Mouse (Mus musculus) limb, embryonic 13.5 days (tissue): ENCODE measurements around the gene Mtss1l. TPM values are rescaled to one million over a fixed set of nuclear protein-coding genes. Genes with fewer than 3 reads are reported as not detected.
A peak's percentile ranks its signal among the peaks of the same experiment; 100 is the strongest.

Source experiments
- ATAC-seq: fragments of 200-750 bp; cut with Nextera tagmentation; 2 replicates; pipeline ENCODE4 v1.8.0; 2017; ENCODE audit warnings: low read depth, moderate number of reproducible peaks, moderate TSS enrichment; ENCODE audit not compliant: low FRiP score
- H3K27ac ChIP-seq: fragments of 300-500 bp; sonication (generic); 2 replicates; pipeline ENCODE4 v1.5.1; 2015; ENCODE audit warnings: inconsistent platforms, mild to moderate bottlenecking, moderate library complexity
- H3K27me3 ChIP-seq: fragments of 300-500 bp; sonication (generic); 2 replicates; pipeline ENCODE4 v1.6.1; 2015; ENCODE audit warnings: mild to moderate bottlenecking, inconsistent platforms
- H3K36me3 ChIP-seq: fragments of 300-500 bp; sonication (generic); 2 replicates; pipeline ENCODE4 v1.6.1; 2015; ENCODE audit warnings: inconsistent platforms, mild to moderate bottlenecking, moderate library complexity
- H3K4me1 ChIP-seq: fragments of 300-500 bp; sonication (generic); 2 replicates; pipeline ENCODE4 v1.6.1; 2015; ENCODE audit warnings: inconsistent platforms
- H3K4me2 ChIP-seq: fragments of 300-500 bp; sonication (generic); replicated peaks from 2 replicates; pipeline ENCODE4 v1.6.1; 2015; ENCODE audit warnings: inconsistent platforms, mild to moderate bottlenecking, moderate library complexity
- H3K4me3 ChIP-seq: fragments of 300-500 bp; sonication (generic); 2 replicates; pipeline ENCODE4 v1.5.1; 2015; ENCODE audit warnings: moderate library complexity, mild to moderate bottlenecking, inconsistent platforms
- H3K9ac ChIP-seq: fragments of 300-500 bp; sonication (generic); 2 replicates; pipeline ENCODE4 v1.6.1; 2015; ENCODE audit warnings: mild to moderate bottlenecking, inconsistent platforms
- H3K9me3 ChIP-seq: fragments of 300-500 bp; sonication (generic); 2 replicates; pipeline ENCODE4 v1.6.1; 2016; ENCODE audit warnings: inconsistent platforms
- WGBS: fragments of 180-500 bp; shearing (Covaris S2); methylation state at CpG from one replicate; pipeline ENCODE4 v1.1.7; 2015; 5-methylcytosine and 5-hydroxymethylcytosine counted together
- polyA plus RNA-seq: library from polyadenylated mRNA; unstranded; fragments of >200 nt; fragmentation: Nextera tagmentation; extraction: Ambion mirVana; gene quantifications from 2 replicates; pipeline ENCODE4 v1.2.1, GENCODE M21; 2015

Gene Mtss1l
- polyA plus RNA-seq, 1 experiment from 2014 or later: 10.4 TPM

DNA sequence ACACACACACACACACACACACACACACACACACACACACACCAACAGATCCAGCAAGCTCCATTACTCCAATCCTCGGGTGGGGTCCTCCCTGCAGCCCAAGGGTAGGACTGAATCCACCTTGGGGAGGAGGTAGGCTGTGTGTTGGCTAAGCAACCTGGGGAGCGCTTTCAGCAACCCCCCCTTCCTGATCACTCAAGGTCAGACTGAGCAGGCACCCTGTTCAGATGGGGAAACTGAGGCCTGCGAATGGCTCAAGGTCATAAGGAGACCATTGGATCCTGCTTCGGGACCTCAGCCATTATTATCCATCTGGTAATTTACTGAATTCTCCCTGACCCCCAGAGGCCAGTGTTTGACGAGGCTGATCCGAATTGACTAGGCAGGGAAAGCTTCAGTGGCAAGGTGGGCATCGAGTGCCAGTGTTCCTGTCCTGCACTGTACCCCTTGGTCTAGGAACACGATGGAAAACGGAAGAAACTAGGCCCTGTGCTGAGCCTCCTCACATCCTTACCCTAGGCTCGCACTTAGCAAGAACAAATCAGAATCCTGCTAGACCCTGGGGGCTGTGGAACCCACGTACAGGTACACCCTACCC lies 1.2 kb downstream of the Mtss1l start:
- peaks cover 86% of the 10 kb centered on the region for H3K4me1 ChIP-seq
- no peak for ATAC-seq
- no peaks in the 10 kb centered on the region for H3K27me3 ChIP-seq
- H3K36me3 ChIP-seq: peaks cover 31% of the 10 kb centered on the region
- WGBS: 42% methylated on average over 11 of the region's 11 CpGs
- H3K9me3 ChIP-seq: no peaks in the 10 kb centered on the region
- peak overlapping the region; percentile 76 for H3K4me3 ChIP-seq
- peak overlapping the region; percentile 92 for H3K4me2 ChIP-seq
- peak overlapping the region; percentile 39; the same call in 1 of the 2 replicates for H3K27ac ChIP-seq
- H3K9ac ChIP-seq: peak overlapping the region; percentile 95

DNA sequence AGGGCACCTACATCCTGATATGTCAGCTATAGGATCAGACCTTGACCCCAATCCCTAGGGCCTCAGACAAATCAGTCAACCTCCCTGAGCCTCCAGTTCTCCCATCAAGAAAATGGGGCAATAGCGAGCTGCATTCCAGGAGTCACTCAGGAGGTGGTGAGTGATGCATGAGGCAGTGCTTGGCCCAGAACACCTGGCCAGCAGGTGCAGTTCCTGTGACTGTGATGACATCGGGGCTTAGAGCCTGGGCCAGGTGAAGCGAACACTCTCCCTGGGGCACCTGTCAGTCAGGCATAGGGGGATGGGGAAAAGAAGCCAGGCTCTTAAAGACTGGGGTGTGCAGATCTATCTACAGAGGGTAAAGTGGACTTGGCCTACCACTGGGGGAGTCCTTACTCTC lies 3.2 kb downstream of the Mtss1l start:
- ATAC-seq: no peak
- Histone ChIP-seq H3K4me1 (peaks cover 67% of the 10 kb centered on the region), H3K4me2 (peak overlapping the region; percentile 92), H3K9ac (peak overlapping the region; percentile 46; the same call in 1 of the 2 replicates), H3K27ac (peak overlapping the region; percentile 89), H3K4me3 (peak overlapping the region; percentile 9; the same call in 1 of the 2 replicates), H3K9me3 (no peaks in the 10 kb centered on the region), H3K27me3 (no peaks in the 10 kb centered on the region), H3K36me3 (peaks cover 50% of the 10 kb centered on the region)
- 63% methylated on average over 3 of the region's 3 CpGs for WGBS

DNA sequence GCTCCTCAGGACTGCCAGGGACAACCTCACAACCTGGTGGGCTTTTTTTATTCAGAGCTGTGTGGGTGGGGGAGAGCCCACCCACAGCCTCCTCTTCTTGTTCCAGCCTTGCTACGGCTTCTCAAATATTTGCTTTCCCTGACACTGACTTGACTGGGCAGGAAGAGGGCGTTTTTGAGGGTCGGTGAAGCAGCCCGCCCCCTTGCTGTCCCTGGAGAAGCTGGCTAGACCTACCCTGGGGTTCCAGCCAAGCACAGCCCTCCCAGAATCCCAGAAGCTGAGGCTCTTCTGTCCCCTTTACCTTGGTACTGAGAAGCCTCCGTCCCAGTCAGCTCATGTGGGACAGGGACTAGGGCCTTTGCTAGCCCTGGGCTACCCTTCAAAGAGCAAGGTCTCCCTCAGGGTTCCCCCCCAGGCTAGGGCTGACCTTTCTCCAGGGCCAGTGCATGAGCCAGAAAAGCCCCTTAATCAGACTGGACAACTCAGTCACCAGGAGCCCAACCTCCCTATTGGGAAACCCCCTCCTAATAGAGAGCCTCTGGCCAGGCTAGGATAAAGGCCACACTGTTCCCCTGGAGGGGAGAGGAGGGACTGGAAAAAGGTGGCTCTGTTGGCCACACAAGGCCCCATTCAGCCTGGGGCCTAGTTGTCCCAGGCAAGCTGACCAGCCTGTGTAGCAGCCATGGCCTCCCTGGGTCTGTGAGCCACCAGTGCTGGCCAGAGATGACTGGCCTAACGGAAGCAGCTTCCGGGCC lies 4.0 kb downstream of the Mtss1l start:
- Histone ChIP-seq H3K4me2 (peak overlapping the region; percentile 92), H3K4me3 (peak overlapping the region; percentile 9; the same call in 1 of the 2 replicates), H3K27ac (peak overlapping the region; percentile 89), H3K36me3 (peaks cover 58% of the 10 kb centered on the region), H3K9me3 (no peaks in the 10 kb centered on the region), H3K4me1 (peaks cover 59% of the 10 kb centered on the region), H3K27me3 (no peaks in the 10 kb centered on the region), H3K9ac (peak overlapping the region; percentile 48)
- no peak; the same call in 1 of the 2 replicates for ATAC-seq
- WGBS: 46% methylated on average over 7 of the region's 7 CpGs

DNA sequence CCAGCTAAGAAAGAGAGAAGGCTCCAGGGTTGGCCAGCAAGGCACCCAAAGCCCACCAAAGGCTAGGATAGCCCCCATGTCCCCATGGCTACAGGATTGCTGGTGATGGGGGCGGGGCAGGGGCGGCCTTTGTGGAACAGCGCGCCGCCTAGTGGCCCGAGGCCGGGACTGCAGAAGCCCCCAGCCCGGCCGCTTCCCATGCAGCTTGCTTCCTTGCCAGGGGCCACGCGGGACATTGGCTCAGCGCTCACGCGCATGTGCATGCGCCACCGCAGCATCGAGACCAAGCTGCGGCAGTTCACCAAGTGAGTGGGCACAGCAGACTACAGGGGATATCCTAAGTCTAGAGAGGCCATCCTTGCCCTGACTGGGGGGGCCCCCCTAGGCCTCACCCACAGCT lies 5.6 kb downstream of the Mtss1l start:
- Histone ChIP-seq H3K4me2 (no peak overlapping the region), H3K27ac (no peak overlapping the region), H3K4me1 (peaks cover 51% of the 10 kb centered on the region), H3K9ac (no peak overlapping the region), H3K36me3 (peaks cover 74% of the 10 kb centered on the region), H3K9me3 (no peaks in the 10 kb centered on the region), H3K4me3 (no peak overlapping the region), H3K27me3 (no peaks in the 10 kb centered on the region)
- WGBS: 7% methylated on average over 18 of the region's 18 CpGs
- no peak for ATAC-seq

DNA sequence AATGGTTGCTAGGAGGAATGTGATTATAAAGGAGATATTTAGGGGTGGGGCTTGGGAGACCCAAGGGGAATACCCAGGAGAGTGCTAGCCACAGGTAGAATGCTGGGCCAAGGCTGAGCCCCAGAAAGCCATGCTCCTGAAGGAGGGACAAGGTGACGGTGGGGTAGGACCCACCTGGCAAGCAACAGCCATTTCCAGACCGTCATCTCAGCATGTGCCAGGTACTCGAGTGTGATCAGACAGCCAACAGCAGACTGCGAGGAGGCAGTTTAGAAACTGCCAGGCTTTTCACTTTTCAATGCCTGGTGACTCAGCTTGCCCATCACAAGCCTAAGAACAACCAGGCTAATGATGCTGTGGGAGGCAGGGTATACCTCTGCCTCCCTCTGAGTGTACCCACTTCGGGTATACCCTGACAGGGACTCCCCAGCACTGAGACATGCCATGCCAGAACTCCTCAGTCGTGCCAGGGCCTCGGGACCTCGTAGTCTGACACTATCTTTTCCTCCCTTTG lies 10.1 kb downstream of the Mtss1l start:
- Histone ChIP-seq H3K9me3 (no peaks in the 10 kb centered on the region), H3K27ac (no peak overlapping the region), H3K9ac (no peak overlapping the region), H3K36me3 (peaks cover 97% of the 10 kb centered on the region), H3K27me3 (no peaks in the 10 kb centered on the region), H3K4me2 (no peak overlapping the region), H3K4me1 (peaks cover 8% of the 10 kb centered on the region), H3K4me3 (no peak overlapping the region)
- WGBS: 95% methylated on average over 8 of the region's 8 CpGs
- no peak for ATAC-seq

DNA sequence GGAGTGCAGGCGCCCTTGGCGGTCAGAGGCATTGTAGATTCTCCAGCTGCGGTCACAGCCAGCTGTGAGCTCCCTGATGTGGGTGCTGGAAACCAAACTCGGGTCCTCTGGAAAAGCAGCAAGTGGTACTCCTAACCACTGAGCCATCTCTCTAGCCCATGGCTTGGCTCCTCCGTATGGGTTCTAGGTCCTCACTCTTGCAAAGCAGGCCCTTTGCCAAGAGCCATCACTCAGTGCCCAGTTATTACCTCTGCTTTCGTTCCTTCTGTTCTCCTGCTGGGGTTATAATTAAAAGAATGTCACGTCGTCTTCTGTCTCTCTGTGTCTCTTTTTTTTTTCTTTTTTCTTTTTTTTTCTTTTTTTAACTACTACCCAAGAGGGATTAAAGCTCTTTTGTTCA lies 11.8 kb downstream of the Mtss1l start:
- Histone ChIP-seq H3K9ac (no peak overlapping the region), H3K4me1 (no peaks in the 10 kb centered on the region), H3K36me3 (peaks cover 97% of the 10 kb centered on the region), H3K4me2 (no peak overlapping the region), H3K27me3 (no peaks in the 10 kb centered on the region), H3K4me3 (no peak overlapping the region), H3K9me3 (no peaks in the 10 kb centered on the region), H3K27ac (no peak overlapping the region)
- no peak for ATAC-seq
- 87% methylated on average over 8 of the region's 8 CpGs for WGBS

DNA sequence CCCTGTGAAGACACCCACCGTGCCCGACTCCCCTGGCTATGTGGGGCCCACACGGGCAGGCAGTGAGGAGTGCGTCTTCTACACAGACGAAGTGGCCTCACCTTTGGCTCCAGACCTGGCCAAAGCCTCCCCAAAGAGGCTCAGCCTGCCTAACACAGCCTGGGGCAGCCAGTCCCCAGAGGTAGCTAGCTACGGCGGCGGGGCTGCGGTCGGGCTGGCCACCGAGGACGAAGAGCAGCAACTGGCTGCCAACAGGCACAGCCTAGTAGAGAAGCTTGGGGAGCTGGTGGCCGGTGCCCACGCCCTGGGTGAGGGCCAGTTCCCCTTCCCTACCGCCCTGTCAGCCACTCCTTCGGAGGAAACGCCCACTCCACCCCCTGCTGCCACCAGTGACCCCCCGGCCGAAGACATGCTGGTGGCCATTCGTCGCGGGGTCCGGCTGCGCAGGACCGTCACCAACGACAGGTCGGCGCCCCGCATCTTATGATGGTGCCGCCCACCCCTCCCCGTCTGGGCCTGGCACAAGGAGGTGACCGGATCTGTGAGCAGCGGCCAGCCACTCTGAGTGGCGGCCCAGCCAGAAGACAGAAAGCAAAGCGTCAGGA lies 17.4 kb downstream of the Mtss1l start:
- H3K27me3 ChIP-seq: no peaks in the 10 kb centered on the region
- H3K9me3 ChIP-seq: no peaks in the 10 kb centered on the region
- ATAC-seq: no peak
- no peak overlapping the region for H3K4me3 ChIP-seq
- no peak overlapping the region for H3K27ac ChIP-seq
- H3K36me3 ChIP-seq: peaks cover 80% of the 10 kb centered on the region
- 90% methylated on average over 35 of the region's 35 CpGs for WGBS
- no peak overlapping the region for H3K4me2 ChIP-seq
- H3K9ac ChIP-seq: no peak overlapping the region
- H3K4me1 ChIP-seq: no peaks in the 10 kb centered on the region

DNA sequence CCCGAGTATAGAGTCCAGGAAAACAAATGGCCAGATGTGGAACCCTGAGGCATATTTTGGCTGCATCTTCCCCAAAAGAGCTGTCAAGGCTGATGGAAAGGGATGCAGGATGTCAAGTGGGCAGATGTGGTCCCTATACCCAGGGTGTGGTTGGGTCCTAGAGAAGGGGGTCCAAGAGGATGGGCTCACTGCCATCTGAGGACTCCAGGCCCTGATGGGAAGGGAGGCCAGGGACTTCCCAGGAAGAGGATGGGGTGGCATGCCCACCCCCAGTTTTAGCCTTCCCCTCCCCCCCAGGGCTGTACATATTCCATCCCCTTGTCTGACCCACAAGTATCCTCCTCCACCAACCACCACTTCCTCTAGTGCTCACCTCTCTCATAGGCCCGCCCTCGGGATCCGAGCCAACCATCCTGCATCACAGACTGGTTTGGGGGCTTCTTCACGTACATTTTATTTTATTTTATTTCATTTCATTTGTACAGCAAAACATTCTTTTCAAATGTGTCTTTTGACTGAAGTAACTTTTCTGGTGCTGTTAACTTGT lies 19.4 kb downstream of the Mtss1l start:
- no peak for ATAC-seq
- Histone ChIP-seq H3K36me3 (peaks cover 61% of the 10 kb centered on the region), H3K4me2 (no peak overlapping the region), H3K4me3 (no peak overlapping the region), H3K9me3 (no peaks in the 10 kb centered on the region), H3K27me3 (no peaks in the 10 kb centered on the region), H3K4me1 (no peaks in the 10 kb centered on the region), H3K27ac (no peak overlapping the region), H3K9ac (0 out of 2 replicates have a peak overlapping the region, but pooled peaks have one; percentile 8)
- WGBS: 86% methylated on average over 5 of the region's 5 CpGs

DNA sequence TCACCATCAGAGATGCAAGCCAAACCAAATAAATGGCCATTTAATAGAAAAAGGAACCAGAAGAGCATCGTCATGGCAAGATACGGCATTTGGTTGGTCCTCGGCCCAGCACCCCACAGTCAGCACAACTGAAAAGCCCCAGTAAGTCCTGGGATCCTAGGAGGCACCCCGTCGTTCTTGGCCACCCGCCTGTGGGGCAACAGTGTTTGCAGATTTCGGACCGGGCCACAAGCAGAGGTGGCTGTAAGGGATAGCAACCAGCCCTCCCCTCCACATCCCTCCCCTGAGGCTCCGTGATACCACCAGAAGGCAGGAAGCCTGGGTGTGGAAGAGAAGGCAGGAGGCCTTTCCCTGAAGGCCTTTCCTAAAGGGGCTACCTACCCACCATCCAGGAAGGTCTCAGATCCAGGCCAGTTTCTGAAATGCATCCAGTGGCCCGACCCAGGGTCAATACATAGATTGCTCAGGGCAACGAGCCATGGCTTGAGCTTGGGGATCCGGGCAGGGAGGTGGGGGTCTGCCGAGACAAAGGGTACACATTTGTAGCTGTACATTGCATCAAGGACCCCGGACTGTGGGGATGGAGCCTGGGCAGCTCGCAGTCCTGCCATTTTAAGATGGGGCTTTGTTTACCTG lies 20.7 kb downstream of the Mtss1l start:
- 82% methylated on average over 15 of the region's 15 CpGs for WGBS
- H3K4me2 ChIP-seq: no peak overlapping the region
- H3K27me3 ChIP-seq: no peaks in the 10 kb centered on the region
- H3K9ac ChIP-seq: no peak overlapping the region
- no peak overlapping the region for H3K27ac ChIP-seq
- H3K9me3 ChIP-seq: no peaks in the 10 kb centered on the region
- H3K4me3 ChIP-seq: no peak overlapping the region
- peaks cover 51% of the 10 kb centered on the region for H3K36me3 ChIP-seq
- no peak for ATAC-seq
- no peaks in the 10 kb centered on the region for H3K4me1 ChIP-seq

DNA sequence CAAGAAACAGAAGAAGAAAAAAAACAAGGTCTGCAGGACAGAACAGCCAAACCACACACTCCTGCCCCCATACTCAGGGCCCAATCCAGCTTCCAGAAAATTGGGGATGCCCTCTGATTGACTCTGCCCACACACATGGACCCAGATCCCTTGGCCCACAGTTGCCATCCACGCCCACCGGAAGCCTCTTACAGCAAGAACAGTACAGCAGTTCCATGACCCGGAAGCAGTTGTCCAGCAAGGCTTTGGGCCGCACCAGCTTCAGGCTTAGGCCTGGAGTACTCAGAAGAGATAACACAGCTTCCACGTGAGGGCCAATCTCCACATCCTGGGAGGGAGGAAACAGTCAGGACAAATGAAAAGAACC lies 21.2 kb downstream of the Mtss1l start:
- H3K4me3 ChIP-seq: no peak overlapping the region
- no peak for ATAC-seq
- no peaks in the 10 kb centered on the region for H3K4me1 ChIP-seq
- no peak overlapping the region for H3K9ac ChIP-seq
- 89% methylated on average over 5 of the region's 5 CpGs for WGBS
- no peak overlapping the region for H3K27ac ChIP-seq
- no peak overlapping the region for H3K4me2 ChIP-seq
- peaks cover 46% of the 10 kb centered on the region for H3K36me3 ChIP-seq
- no peaks in the 10 kb centered on the region for H3K9me3 ChIP-seq
- H3K27me3 ChIP-seq: no peaks in the 10 kb centered on the region

DNA sequence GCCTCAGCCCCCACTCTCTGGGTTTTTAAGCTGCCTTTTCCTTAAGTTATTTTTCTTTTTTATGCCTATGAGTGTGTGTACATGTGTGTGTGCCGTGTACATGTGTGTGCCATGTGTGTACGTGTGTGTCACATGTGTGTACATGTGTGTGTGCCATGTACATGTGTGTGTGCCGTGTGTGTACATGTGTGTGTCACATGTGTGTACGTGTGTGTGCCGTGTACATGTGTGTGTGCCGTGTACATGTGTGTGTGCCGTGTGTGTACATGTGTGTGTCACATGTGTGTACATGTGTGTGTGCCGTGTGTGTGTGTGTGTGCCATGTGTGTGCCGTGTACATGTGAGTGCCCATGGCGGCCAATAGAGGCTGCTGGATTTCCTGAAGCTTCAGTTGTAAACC lies 23.9 kb downstream of the Mtss1l start:
- Histone ChIP-seq H3K4me3 (no peak overlapping the region), H3K9ac (no peak overlapping the region), H3K27ac (no peak overlapping the region), H3K9me3 (no peaks in the 10 kb centered on the region), H3K4me2 (no peak overlapping the region), H3K27me3 (0 out of 2 replicates have a peak, but pooled peaks cover 2% of the 10 kb centered on the region), H3K4me1 (no peaks in the 10 kb centered on the region), H3K36me3 (peaks cover 18% of the 10 kb centered on the region)
- 91% methylated on average over 10 of the region's 10 CpGs for WGBS
- ATAC-seq: no peak
